Mouse (Mus musculus) heart, adult 2 months (tissue): ENCODE measurements at regions not wholly inside any gene's neighbourhood (a gene's known extent, or its start where the extent isn't known, plus 50 kb on each side); places are given as distances from the start of the nearest gene placed in this dataset.

ENCODE experiments used
- CTCF ChIP-seq: fragments of 200-600 bp; IDR thresholded peaks from 2 replicates; pipeline ENCODE4 v1.8.1; 2022; ENCODE audit warnings: antibody characterized with exemption, mild to moderate bottlenecking, moderate library complexity
- EP300 ChIP-seq: fragments of 200-500 bp; IDR thresholded peaks from 2 replicates; pipeline ENCODE4 v1.6.1; 2011; ENCODE audit warnings: low read depth, low read length, control low read depth; ENCODE audit not compliant: insufficient read depth
- POLR2A ChIP-seq: fragments of 200-500 bp; IDR thresholded peaks from 2 replicates; pipeline ENCODE4 v1.6.1; 2011; ENCODE audit warnings: mild to moderate bottlenecking, low read depth, low read length, control low read depth; ENCODE audit not compliant: insufficient read depth

GRCm38 (mm10) chr13:107619430-107619927, 424.8 kb upstream of the Smim15 start:
- TF ChIP-seq POLR2A (no peak), CTCF (no peak), EP300 (no peak)
